Mouse (Mus musculus): ENCODE data around the gene Swt1.

- no peak for TF ChIP-seq CTCF (IDR thresholded peaks at IDR 0.05; ENCODE audit: borderline replicate concordance, extremely low read depth, insufficient read depth, insufficient read length)
- no peak for TF ChIP-seq POLR2A (IDR thresholded peaks at IDR 0.05; ENCODE audit: borderline replicate concordance, extremely low read depth, insufficient read depth, insufficient read length, poor library complexity, severe bottlenecking)
Observed at GRCm38 (mm10) chr1:151332819-151333218, 95.4 kb downstream of the Swt1 start.

Measured in brain, embryonic 14.5 days (tissue).